Mouse (Mus musculus) testis, postnatal 10 days (tissue): ENCODE measurements around the gene Strada.
A peak's percentile ranks its signal among the peaks of the same experiment; 100 is the strongest.
"Not testable (repeated sequence)": the region's sequence is repeated elsewhere in the genome, so short reads cannot be mapped to it uniquely, and the experiment has no call there.

ENCODE experiments used
- DNase-seq: peaks from one replicate; pipeline ENCODE4 v3.0.0; 2021; ENCODE audit warnings: low spot score

Gene Strada

GRCm38 (mm10) chr11:106202123-106202465, at the start of gene Strada:
TSS of gene Strada (minus strand) at chr11:106202168.
- no peak for DNase-seq

- DNase-seq, result no peak
Observed at GRCm38 (mm10) chr11:106249326-106249725, 47.4 kb upstream of the Strada start.

- no peak for DNase-seq
Observed at GRCm38 (mm10) chr11:106246834-106247233, 44.9 kb upstream of the Strada start.

- DNase-seq, result not testable (repeated sequence)
Observed at GRCm38 (mm10) chr11:106233978-106234377, 32.0 kb upstream of the Strada start.

GRCm38 (mm10) chr11:106220603-106221002, 18.6 kb upstream of the Strada start:
- DNase-seq, result no peak

- DNase-seq, result peak; percentile 91
Observed at GRCm38 (mm10) chr11:106216730-106217490, 14.9 kb upstream of the Strada start, which contains the start of gene Ddx42. TSS of gene Ddx42 (plus strand) at chr11:106216926.

GRCm38 (mm10) chr11:106215927-106216729, 14.2 kb upstream of the Strada start, which contains the start of gene Ccdc47:
TSS of gene Ccdc47 (minus strand) at chr11:106216344.
- peak; percentile 91 for DNase-seq

- DNase-seq, result no peak
Observed at GRCm38 (mm10) chr11:106215450-106215859, 13.5 kb upstream of the Strada start.

- DNase-seq, result no peak
Observed at GRCm38 (mm10) chr11:106214856-106215255, 12.9 kb upstream of the Strada start.

GRCm38 (mm10) chr11:106212771-106213170, 10.8 kb upstream of the Strada start:
- DNase-seq, result no peak

GRCm38 (mm10) chr11:106201337-106202122, 438 bp downstream of the Strada start:
- DNase-seq, result no peak

GRCm38 (mm10) chr11:106200756-106201155, 1.2 kb downstream of the Strada start:
- DNase-seq, result no peak

- DNase-seq, result not testable (repeated sequence)
Observed at GRCm38 (mm10) chr11:106199997-106200396, 2.0 kb downstream of the Strada start.

- DNase-seq, result no peak
Observed at GRCm38 (mm10) chr11:106198277-106198676, 3.7 kb downstream of the Strada start.

GRCm38 (mm10) chr11:106195341-106195740, 6.6 kb downstream of the Strada start:
- DNase-seq, result no peak

GRCm38 (mm10) chr11:106194891-106195290, 7.1 kb downstream of the Strada start:
- DNase-seq, result no peak

- no peak for DNase-seq
Observed at GRCm38 (mm10) chr11:106194155-106194541, 7.8 kb downstream of the Strada start.

GRCm38 (mm10) chr11:106193371-106194154, 8.4 kb downstream of the Strada start:
- peak; percentile 98 for DNase-seq

GRCm38 (mm10) chr11:106192657-106193370, 9.2 kb downstream of the Strada start:
- no peak for DNase-seq

GRCm38 (mm10) chr11:106192241-106192640, 9.7 kb downstream of the Strada start:
- no peak for DNase-seq

- DNase-seq, result no peak
Observed at GRCm38 (mm10) chr11:106191716-106192115, 10.3 kb downstream of the Strada start.
